Mouse (Mus musculus) heart, postnatal 4 days (tissue): ENCODE measurements around the gene Slc22a29. TPM values are rescaled to one million over a fixed set of nuclear protein-coding genes. Genes with fewer than 3 reads are reported as not detected.
A peak's percentile ranks its signal among the peaks of the same experiment; 100 is the strongest.
"Not testable (repeated sequence)": the region's sequence is repeated elsewhere in the genome, so short reads cannot be mapped to it uniquely, and the experiment has no call there.

Experiments used
- DNase-seq: peaks from one replicate; pipeline ENCODE4 v3.0.0; 2021
- total RNA-seq, 2 experiments: library from RNA; stranded (reverse); gene quantifications; 2 replicates each; pipeline ENCODE4 v1.2.3; 2021

The Slc22a29 gene
- not detected for total RNA-seq

DNA sequence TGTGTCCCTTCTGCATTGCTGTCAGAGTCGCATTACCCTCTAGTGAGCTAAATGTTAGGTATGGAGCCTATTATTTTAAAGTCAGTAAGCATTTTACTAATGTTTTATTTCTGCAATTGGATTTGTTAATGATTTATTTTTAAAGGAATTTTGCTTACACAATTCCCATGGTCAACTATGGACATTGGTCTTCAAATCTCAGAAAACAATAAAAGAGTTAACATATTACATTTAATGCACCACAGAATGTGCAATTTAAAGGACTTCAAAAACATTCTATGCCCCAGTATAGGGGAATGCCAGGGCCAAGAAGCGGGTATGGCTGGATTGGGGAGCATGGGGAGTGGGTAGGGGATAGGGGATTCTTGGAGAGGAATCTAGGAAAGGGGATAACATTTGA, at the start of gene Slc22a29:
Gene Slc22a29 (minus strand): TSS at position 101 of the 400 bp plus-strand sequence.
- DNase-seq, result no peak

DNA sequence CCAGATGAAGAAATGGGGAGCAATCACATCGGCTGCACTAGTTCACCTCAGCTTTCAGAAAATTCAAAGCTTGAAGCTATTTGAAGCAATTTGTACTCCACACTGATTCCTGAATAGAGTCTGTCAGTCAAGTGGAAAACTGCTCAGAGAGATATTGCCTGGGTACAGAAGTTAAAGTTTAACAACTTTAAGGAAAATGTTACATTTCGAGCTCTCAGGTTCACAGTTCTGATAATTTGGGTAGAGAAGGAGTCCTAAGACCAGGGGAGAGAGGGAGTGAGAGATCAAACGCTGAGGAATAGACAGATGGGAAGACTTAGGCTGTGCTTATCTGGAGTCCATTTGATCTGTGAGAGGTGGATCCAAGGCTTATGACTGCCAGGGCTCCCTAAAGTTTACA, 46.6 kb upstream of the Slc22a29 start:
- DNase-seq, result no peak

DNA sequence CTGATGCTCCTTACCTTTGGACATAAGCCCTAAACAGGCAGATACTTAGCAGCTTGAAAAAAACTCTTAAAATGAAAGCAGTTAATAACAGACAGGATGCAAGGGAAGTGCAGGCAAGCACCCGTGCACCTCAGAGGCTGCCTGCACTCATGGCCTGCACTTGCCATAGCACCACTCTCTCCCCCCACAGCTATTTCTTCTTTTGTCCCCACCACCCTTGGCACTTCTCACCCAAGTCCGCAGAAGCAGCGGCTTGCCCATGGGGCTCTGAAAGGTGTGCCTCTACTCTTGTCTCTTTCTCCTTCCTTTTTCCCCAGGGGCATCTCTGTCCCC, 34.0 kb upstream of the Slc22a29 start:
- no peak for DNase-seq

DNA sequence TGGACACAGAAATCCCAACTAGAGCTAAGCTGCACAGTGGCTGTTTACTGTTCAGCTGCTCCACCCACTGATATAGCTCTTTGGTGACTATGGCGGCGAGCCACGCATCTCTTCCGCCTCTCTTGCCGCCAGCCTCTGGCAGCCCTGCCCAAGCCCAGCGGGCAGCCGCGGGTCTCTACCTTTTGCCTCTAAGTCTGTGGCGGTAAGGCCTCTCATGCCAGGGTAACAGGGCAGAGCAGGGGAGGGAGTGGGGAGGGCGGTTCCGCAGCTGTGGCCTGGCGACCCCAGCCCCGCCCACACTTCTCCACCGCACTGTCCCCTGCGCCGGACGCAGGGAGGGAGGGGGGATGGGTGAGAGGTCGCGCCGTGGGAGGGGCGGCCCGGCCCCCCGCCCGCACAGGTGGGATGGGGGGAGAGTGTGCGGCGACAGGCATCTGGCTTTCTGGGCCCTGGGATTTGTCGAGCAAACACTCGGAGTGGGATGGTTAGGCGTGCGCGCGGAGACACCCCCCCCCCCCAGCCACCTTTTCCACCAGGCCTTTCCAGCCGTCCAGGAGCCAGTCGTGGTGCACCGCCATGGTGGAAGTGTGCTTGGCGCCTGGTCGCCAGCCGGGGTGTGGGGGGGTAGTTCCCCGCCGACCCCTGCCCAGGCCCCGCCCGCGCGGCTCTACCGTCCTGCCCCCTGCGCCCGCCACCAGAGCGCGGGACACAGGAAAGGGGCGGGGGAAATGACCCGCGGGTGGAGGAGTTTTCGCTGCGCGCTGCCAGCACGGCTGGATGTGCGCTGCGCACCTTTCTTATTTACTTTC, 33.4 kb upstream of the Slc22a29 start:
- DNase-seq, result peak; percentile 25

DNA sequence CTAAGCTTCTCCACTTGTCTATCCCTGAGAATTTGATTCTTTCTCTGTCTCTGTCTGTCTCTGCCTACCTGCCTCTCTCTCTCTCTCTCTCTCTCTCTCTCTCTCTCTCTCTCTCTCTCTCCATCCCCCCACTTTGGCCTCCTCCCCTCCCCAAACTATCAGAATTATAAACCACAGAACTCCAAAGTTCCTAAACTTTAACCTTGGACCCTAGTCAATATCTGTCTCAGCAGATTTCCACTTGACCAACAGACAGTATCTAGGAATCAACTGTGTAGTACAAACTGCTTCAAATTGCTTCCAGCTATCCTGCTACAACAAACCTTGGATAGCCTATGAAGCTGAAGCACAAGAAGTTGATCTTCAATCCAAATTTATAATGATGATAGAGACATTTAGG, 10.2 kb upstream of the Slc22a29 start:
- no peak for DNase-seq

DNA sequence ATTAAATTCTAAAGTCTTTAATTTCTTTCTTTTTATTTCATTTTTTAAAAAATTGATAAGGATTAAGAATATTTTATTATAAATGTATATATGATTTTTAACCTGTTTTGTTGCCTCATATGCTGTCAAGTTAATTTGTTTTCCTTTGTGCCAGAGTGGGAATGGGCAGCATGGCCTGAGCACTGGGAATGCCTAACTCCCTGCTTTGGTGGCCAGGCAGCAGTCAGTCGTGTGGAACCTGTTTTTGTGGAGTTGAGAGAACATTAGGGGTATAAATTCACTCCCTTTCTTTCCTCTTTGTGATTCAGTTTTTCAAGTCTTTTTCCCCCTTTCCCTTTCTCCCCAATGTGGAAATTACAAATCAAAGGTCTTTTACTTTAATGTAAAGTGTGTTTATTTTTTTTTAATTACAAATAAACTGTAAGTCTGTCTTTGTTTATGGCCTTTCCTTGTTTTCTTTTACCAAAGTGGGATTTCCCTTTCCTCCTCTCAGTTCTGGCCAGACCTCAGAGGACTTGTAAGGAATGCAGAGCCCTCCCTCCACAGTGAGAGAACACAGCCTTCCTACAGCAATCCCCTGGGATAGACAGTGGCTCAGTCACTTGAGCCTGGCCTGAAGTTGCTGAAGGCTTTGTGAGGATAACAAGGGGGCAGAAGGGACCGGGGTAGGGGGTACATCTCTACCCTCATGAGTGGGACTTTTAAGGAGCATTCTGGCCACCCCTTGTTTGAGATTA, 69.7 kb downstream of the Slc22a29 start:
- no peak for DNase-seq

DNA sequence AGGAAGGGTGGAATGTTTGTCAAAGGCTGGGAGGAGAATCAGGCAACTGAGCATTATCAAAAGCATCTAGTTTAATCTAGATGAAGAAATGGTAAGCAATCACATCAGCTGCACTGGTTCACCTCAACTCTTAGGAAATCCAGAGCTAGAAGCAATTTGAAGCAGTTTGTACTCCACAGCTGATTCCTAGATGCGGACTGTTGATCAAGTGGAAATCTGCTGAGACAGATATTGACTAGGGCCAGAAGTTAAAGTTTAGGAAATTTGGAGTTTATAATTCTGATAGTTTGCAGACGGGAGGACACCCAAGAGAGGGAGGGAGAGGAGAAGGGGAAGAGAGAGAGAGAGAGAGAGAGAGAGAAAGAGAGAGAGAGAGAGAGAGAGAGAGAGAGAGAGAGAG, 76.0 kb downstream of the Slc22a29 start:
- DNase-seq, result not testable (repeated sequence)

DNA sequence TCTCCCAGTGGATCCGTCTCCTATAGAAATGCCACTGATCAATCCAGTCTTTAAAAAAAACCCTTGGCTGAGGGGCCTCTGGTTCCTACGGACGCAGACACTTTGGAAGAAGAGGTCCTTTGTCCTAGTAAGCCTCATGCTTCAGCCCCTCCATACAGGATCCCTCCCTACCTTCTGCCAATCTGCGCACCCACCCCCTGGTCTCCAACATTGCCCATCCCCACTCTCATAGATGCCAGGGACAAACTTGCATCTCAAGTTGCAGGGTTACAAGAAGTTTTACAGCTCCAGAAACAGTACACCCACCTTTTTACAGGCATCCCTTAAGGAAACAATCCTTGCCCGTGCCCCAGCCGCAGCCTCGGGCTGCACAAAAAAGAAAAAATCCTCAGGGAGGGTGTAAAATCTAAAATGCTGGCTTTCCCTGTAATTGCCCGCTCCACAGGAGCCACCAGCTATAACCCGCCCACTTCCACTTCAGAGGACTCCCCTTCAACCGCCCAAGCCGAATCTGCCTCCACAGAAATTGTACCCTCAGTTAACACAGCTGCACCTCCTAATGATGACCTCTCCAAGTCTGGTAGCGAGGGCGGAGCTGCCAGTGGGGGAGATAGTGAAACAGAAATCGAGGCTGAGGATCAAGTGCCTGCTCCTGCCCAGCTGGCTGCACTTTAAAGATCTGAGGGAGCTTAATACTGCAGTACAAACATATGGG, 84.4 kb downstream of the Slc22a29 start:
- DNase-seq, result not testable (repeated sequence)

DNA sequence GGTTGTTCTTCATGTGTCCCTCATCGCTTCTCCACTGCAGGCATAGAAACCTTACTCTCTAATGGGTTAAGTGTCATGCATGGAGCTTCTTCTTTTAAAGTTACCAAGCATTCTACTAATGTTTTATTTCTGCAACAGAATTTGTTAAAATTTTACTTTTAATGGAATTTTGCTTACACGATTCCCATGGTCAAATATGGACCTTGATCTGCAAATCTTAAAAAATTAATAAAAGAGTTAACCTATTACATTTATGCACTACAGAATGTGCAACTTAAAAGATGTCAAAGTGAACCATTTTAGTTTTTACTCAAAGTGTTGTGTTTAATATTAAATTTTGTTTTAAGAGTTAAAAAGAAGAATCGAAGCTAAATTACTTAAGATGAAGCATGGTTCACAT, 86.8 kb downstream of the Slc22a29 start, which contains the start of gene Slc22a28:
Gene Slc22a28 (minus strand): TSS at position 102 of the 400 bp plus-strand sequence.
- DNase-seq, result not testable (repeated sequence)

Other genes starting within 250 kb of the Slc22a29 start
- not detected for gene Slc22a28, start 86.9 kb downstream of the Slc22a29 start, total RNA-seq
- gene Slc22a30, start 186.2 kb upstream of the Slc22a29 start, total RNA-seq, result not detected